Mouse (Mus musculus) spleen, embryonic (tissue): ENCODE data around the gene Tspyl4.
"Not testable (repeated sequence)": the region's sequence is repeated elsewhere in the genome, so short reads cannot be mapped to it uniquely, and the experiment has no call there.

Experiments used
- CTCF ChIA-PET: fragments of 350-600 bp; sonication (Branson Sonifier 250); formaldehyde crosslinking; loops from one replicate; lab custom pipeline; 2022; lab: Charles Lee

Gene Tspyl4

GRCm38 (mm10) chr10:34297299-34297979 lies at the start of gene Tspyl4:
Gene Tspyl4, plus strand, starts transcription at chr10:34297442.
- CTCF ChIA-PET = interaction anchor here (0.7 to 1.1 kb wide), 3 partner anchors 10 to 132 kb away, joined by 3 read pairs; no protein-coding TSS in a partner anchor

GRCm38 (mm10) chr10:34247757-34248156 lies 49.5 kb upstream of the Tspyl4 start:
- CTCF ChIA-PET = no interaction called here

DNA sequence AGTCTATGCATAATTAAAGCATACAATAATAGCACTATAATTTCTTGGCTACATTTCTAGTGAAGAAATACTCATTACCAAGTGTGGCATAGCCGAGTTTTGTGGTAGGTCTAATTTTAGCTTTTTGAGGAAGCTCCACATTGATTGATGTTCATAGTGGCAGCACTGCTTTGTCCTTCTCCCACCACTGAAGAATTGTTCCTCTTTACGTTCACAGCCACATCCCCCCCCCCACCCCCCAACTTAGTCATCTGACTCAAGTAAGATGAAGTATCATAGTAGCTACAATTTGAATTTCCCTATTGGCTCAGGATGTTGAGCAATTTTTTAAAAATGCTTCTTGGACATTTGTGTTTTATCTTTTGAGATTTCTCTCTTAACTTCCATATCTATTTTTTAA lies 47.6 kb upstream of the Tspyl4 start:
- CTCF ChIA-PET = interaction anchor here (0.8 kb wide), 1 partner anchor 35 kb away, joined by 3 read pairs; no protein-coding TSS in a partner anchor

- CTCF ChIA-PET = not testable (repeated sequence)
These were observed 44.4 kb upstream of the Tspyl4 start for GRCm38 (mm10) chr10:34252833-34253232.

DNA sequence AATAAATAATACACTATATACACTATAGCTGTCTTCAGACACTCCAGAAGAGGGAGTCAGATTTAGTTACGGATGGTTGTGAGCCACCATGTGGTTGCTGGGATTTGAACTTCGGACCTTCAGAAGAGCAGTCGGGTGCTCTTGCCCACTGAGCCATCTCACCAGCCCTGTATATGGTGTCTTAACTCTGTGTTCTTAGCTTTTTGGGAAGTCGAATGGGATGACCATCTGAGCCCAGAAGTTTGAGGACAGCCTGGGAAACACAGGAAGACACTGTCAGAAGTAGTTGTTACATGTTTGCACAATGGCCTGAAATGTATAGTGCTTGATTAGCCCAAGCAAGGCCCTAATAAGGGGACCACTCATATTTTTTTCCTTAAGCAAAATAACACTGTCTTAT lies 32.1 kb upstream of the Tspyl4 start:
- CTCF ChIA-PET = no interaction called here

DNA sequence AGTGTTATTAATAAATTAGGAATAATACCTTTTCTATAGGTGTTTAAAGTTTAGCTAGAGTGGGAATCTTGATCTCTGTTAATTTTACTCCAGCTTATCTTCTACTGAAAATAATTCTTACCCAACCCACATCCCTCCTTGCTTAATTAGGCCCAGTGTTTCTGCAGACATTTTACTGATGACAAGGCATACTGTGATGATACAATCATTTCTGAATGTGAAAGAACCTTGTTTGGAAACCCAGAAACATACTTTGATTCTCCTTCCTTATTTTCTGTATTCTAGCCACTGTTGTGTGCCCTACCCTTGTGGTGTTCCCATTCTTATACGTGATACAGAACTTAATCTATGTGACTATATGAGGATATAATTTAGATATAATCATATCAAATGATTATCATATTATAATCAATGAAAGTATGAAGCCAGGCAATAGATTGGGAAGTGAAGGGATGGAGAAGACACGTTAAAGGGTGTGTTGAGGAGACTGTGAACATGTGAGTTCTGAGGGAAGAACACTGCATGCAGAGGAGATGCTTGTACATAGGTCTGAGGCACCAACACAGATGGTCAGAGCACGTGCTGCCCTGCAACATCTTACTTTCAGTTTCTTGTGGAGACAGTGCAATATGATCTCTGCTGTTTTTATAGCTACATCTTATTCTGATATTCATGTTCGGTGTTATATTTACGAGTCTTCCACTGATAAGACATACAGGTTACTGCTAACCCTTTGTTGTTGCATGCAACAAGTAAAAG lies 29.8 kb upstream of the Tspyl4 start:
- CTCF ChIA-PET = no interaction called here

GRCm38 (mm10) chr10:34271681-34272080 lies 25.6 kb upstream of the Tspyl4 start:
- CTCF ChIA-PET = no interaction called here

GRCm38 (mm10) chr10:34280591-34281175 lies 16.6 kb upstream of the Tspyl4 start:
- CTCF ChIA-PET = no interaction called here

DNA sequence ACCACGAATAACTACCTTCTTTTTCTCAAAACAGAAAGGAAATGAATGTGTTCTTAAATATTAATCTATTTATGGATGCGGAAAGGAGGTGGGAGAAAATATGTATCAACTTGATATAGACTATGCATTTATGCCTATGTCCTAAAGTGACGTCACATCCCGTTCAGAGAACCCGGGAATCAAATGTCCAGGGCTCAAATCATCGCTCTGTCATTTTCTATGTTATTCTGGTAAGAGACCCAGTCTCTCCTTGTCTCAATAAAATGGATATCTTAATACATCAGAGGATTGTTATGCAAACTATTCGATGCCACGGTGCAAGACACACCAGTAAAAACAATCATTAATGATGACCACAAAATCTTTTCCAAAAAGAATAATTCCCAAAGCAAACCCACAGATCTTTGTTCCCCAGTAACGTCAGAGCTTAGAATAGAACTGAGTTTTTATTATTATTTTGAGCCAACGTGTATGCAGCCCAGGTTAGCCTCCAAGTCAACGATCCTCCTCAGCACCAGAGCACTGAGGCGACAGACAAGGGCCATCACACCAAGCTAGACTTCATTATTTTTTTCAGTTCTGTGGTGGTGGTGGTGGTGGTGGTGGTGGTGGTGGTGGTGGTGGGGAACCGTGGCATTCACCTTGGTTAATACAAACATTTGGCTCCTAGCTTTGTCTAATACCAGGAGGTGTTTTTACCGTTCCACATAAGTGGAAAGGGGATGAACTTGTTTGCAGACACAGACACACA lies 15.9 kb upstream of the Tspyl4 start:
- CTCF ChIA-PET = no interaction called here

GRCm38 (mm10) chr10:34281962-34282388 lies 15.3 kb upstream of the Tspyl4 start, which contains the start of gene Tspyl1:
Gene Tspyl1, plus strand, starts transcription at chr10:34282190.
- CTCF ChIA-PET = interaction anchor here (0.5 kb wide), 1 partner anchor 167 kb away, joined by 16 read pairs; no protein-coding TSS in a partner anchor

DNA sequence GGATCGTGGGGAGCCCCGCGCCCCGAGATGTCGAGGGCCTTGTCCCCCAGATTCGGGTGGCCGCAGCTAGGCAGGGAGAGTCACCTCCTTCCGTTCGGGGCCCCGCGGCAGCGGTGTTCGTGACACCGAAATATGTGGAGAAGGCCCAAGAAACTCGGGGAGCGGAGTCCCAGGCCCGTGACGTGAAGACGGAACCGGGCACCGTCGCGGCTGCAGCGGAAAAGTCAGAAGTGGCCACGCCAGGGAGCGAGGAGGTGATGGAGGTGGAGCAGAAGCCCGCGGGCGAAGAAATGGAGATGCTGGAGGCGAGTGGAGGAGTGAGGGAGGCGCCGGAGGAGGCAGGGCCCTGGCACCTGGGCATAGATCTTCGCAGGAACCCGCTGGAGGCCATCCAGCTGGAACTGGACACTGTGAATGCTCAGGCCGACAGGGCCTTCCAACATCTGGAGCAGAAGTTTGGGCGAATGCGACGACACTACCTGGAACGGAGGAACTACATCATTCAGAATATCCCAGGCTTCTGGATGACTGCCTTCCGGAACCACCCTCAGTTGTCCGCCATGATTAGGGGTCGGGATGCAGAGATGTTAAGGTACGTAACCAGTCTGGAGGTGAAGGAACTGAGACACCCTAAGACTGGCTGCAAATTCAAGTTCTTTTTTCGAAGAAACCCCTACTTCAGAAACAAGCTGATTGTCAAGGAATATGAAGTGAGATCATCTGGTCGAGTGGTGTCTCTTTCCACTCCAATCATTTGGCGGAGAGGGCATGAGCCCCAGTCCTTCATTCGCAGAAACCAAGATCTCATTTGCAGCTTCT lies 14.6 kb upstream of the Tspyl4 start:
- CTCF ChIA-PET = interaction anchor here (0.5 kb wide), 1 partner anchor 167 kb away, joined by 16 read pairs; no protein-coding TSS in a partner anchor

DNA sequence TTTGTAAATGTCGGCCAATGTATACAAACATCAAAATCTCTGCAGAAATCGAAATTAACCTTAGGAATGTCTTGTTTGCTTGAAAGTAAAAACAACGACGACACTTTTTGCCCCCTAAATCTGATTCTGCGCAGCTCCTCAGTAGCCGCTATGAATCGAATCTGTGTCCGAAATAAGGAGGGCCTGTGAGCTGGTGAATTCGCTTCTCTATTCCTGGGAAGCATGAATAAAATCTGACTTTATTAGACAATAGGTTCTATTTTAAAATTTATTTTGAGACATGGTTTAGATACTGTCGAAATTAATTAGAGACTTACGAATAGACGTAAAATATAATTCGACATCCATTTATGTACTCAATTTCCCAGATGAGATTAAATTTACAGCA lies 337 bp upstream of the Tspyl4 start:
- CTCF ChIA-PET = interaction anchor here (0.7 kb wide), 2 partner anchors 13 to 132 kb away, joined by 3 read pairs; no protein-coding TSS in a partner anchor

DNA sequence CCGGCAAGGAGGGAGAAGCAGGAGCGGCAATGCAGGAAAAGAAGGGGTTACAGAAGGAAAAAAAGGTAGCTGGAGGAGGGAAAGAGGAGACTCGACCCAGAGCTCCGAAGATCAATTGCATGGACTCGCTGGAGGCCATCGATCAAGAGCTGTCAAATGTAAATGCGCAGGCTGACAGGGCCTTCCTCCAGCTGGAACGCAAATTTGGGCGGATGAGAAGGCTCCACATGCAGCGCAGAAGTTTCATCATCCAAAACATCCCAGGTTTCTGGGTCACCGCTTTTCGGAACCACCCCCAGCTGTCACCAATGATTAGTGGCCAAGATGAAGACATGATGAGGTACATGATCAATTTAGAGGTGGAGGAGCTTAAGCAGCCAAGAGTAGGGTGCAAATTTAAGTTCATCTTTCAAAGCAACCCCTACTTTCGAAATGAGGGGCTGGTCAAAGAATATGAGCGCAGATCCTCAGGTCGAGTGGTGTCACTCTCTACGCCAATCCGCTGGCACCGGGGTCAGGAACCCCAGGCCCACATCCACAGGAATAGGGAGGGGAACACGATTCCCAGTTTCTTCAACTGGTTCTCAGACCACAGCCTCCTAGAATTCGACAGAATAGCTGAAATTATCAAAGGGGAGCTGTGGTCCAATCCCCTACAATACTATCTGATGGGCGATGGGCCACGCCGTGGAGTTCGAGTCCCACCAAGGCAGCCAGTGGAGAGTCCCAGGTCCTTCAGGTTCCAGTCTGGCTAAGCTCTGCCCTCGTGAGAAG lies 925 bp downstream of the Tspyl4 start:
- CTCF ChIA-PET = interaction anchor here (1.1 kb wide), 1 partner anchor 11 kb away, joined by 3 read pairs; no protein-coding TSS in a partner anchor

DNA sequence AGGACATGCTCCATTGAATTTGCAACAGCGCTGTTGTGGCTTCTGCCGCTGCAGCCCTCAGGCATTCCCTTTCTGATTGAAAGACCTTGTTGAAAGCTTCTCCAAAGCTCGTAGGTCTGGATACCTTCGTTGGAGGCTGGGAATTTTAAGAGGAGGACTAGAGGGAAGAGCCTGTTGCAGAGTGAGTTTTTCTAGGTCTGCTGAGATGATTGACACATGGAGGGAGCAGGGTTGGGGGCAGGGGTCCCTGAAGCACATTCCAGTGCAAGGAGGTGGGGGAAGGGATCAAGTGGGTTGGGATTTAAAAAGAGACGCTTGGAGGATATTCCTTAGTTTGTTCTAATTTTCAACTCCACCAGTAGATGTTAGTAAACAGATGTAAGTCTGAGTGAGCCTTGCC lies 3.1 kb downstream of the Tspyl4 start:
- CTCF ChIA-PET = no interaction called here

DNA sequence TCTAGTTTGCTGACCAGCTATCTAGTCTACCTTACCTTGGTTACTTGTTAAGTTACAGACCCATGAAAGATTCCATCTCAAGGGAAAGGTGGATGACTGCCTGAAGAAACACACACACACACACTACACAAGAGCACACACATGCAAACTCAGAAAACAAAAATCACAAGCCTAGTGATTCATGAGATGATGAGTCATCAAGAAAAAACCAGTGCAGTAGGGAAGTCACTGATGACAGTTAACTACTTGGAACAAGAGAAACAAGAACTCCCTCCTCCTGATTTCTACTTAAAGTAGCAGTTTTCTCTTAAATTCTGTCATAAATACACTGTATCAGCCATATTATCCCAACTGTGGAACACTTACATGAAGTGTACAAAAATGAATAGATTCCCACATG lies 9.8 kb downstream of the Tspyl4 start:
- CTCF ChIA-PET = no interaction called here

DNA sequence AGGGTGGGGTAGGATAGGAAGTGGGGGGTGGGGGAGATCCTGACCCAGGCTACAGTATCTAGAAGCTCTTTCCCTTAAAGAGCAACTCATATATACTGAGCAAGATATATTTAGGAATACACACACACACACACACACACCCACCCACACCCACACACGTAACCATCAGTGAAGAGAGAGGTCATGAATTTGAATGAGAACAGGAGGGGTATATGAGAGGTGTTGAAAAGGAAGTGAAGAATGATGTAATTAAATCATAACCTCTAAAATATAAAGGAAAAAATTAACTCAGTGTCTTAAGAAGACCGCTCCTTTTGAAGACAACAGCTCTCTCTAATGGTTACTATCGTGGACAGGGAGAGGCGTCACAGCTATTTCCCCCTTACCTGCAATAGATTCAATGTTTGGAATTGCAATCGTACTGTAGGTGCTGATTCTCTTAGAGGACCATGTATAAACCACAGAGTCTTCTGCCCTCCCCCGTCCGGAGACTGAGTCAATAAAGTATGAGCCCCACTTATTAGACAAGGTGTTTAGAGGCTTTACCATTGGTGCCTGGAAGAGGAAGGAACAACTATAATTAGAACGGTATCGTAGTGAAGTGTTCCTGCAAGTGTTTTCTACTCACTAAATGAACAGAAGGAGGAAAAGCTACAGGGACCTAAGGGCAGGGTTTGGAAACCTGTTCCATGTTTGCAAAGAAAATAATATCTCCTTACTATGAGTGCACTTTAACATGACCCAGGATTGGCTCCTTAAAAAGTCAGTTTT lies 12.9 kb downstream of the Tspyl4 start:
- CTCF ChIA-PET = no interaction called here

GRCm38 (mm10) chr10:34312536-34312935 lies 15.3 kb downstream of the Tspyl4 start:
- CTCF ChIA-PET = no interaction called here

DNA sequence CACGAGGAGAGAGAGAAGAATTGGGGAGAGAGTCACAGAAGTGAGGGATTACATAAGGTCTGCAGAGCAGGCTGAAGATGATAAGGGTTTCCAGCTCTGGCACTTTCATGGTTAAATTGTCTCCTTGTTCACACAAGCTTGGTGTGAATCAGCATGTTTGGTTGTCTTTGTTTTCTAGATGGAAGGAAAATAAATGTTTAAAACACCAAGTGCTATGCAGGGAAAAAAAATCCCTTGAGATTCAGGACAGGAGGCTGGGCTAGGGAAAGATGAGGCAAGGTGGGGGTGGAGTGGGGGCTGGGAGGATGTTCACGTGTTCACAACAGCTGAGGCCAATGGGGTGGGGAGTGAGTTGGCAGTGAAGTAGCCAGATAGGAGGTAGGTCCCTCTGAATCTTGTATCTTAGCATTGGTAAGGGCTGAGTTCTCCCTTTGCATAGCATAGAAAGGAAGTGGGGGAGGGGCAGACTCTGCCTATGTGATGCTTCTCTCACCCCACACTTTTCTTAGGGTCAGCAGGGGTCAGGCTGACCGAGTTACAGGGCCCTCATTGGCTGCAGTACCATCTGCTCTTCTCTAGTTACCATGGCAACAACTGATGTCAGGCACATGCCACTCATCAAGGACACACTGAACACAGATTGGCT lies 19.5 kb downstream of the Tspyl4 start:
- CTCF ChIA-PET = no interaction called here

GRCm38 (mm10) chr10:34317217-34317606 lies 20.0 kb downstream of the Tspyl4 start:
- CTCF ChIA-PET = no interaction called here
